Mouse (Mus musculus): ENCODE results near the gene Chmp4b.
A peak's percentile ranks its signal among the peaks of the same experiment; 100 is the strongest.

Gene Chmp4b

GRCm38 (mm10) chr2:154651363-154651762, at the start of gene Chmp4b:
Gene Chmp4b (plus strand): TSS chr2:154651705.
- DNase-seq (ENCODE audit: low read depth, low spot score): no peak

GRCm38 (mm10) chr2:154603007-154603637, 48.4 kb upstream of the Chmp4b start:
- DNase-seq (ENCODE audit: low read depth, low spot score): no peak

GRCm38 (mm10) chr2:154603638-154604153, 47.8 kb upstream of the Chmp4b start, which contains the start of gene Pxmp4:
Gene Pxmp4 (minus strand): TSS chr2:154603708.
- DNase-seq (ENCODE audit: low read depth, low spot score): peak; percentile 90

GRCm38 (mm10) chr2:154604156-154604555, 47.3 kb upstream of the Chmp4b start:
- DNase-seq (ENCODE audit: low read depth, low spot score): no peak

- no peak for DNase-seq (ENCODE audit: low read depth, low spot score)
Observed at GRCm38 (mm10) chr2:154606965-154607364, 44.5 kb upstream of the Chmp4b start.

- no peak for DNase-seq (ENCODE audit: low read depth, low spot score)
Observed at GRCm38 (mm10) chr2:154609050-154609767, 42.3 kb upstream of the Chmp4b start.

- DNase-seq (ENCODE audit: low read depth, low spot score): peak; percentile 69
Observed at GRCm38 (mm10) chr2:154613118-154614115, 38.1 kb upstream of the Chmp4b start, which contains the start of the genes Zfp341 and 4930519P11Rik. Gene Zfp341 (plus strand): TSS chr2:154613297. Gene 4930519P11Rik (minus strand): TSS chr2:154613437.

GRCm38 (mm10) chr2:154614841-154615576, 36.5 kb upstream of the Chmp4b start:
- no peak for DNase-seq (ENCODE audit: low read depth, low spot score)

- DNase-seq (ENCODE audit: low read depth, low spot score): no peak
Observed at GRCm38 (mm10) chr2:154615674-154616073, 35.8 kb upstream of the Chmp4b start.

GRCm38 (mm10) chr2:154617061-154617460, 34.4 kb upstream of the Chmp4b start:
- DNase-seq (ENCODE audit: low read depth, low spot score): no peak

- DNase-seq (ENCODE audit: low read depth, low spot score): no peak
Observed at GRCm38 (mm10) chr2:154621684-154622083, 29.8 kb upstream of the Chmp4b start.

- DNase-seq (ENCODE audit: low read depth, low spot score): no peak
Observed at GRCm38 (mm10) chr2:154624137-154624536, 27.4 kb upstream of the Chmp4b start.

- no peak for DNase-seq (ENCODE audit: low read depth, low spot score)
Observed at GRCm38 (mm10) chr2:154630531-154630930, 21.0 kb upstream of the Chmp4b start.

- no peak for DNase-seq (ENCODE audit: low read depth, low spot score)
Observed at GRCm38 (mm10) chr2:154632203-154632780, 19.2 kb upstream of the Chmp4b start.

GRCm38 (mm10) chr2:154633039-154633742, 18.3 kb upstream of the Chmp4b start:
- no peak for DNase-seq (ENCODE audit: low read depth, low spot score)

GRCm38 (mm10) chr2:154633876-154634644, 17.4 kb upstream of the Chmp4b start:
- DNase-seq (ENCODE audit: low read depth, low spot score): no peak

- no peak for DNase-seq (ENCODE audit: low read depth, low spot score)
Observed at GRCm38 (mm10) chr2:154635826-154636225, 15.7 kb upstream of the Chmp4b start.

GRCm38 (mm10) chr2:154638521-154638920, 13.0 kb upstream of the Chmp4b start:
- DNase-seq (ENCODE audit: low read depth, low spot score): no peak

GRCm38 (mm10) chr2:154639115-154639514, 12.4 kb upstream of the Chmp4b start:
- DNase-seq (ENCODE audit: low read depth, low spot score): no peak

Data from retina, adult 2 months (tissue).